Mouse (Mus musculus): Measurements from ENCODE around the gene Fhit. TPM values are rescaled to one million over a fixed set of nuclear protein-coding genes. Genes with fewer than 3 reads are reported as not detected.

Gene Fhit
- polyA plus RNA-seq, 1 experiment: not detected

- 83% methylated on average over 7 of the region's 7 CpGs for WGBS
- H3K4me3 ChIP-seq (replicated peaks; ENCODE audit: control insufficient read depth, low read depth, low read length): no peak overlapping the region
- no peak for TF ChIP-seq POLR2A (IDR thresholded peaks at IDR 0.05; ENCODE audit: borderline replicate concordance, control insufficient read depth, low read depth, low read length)
- no peak for TF ChIP-seq CTCF (IDR thresholded peaks at IDR 0.05; ENCODE audit: control insufficient read depth, insufficient read depth, low read length)
- no peaks in the 10 kb centered on the region for H3K4me1 ChIP-seq (ENCODE audit: control insufficient read depth, insufficient read depth, low read length)
- H3K27ac ChIP-seq (ENCODE audit: control insufficient read depth, insufficient read depth, low read depth, low read length, poor library complexity): no peak overlapping the region
These were observed 449.3 kb downstream of the Fhit start for GRCm38 (mm10) chr14:10712522-10712881.

GRCm38 (mm10) chr14:10711841-10712521, 449.9 kb downstream of the Fhit start:
- TF ChIP-seq POLR2A (IDR thresholded peaks at IDR 0.05; ENCODE audit: borderline replicate concordance, control insufficient read depth, low read depth, low read length) (no peak), CTCF (IDR thresholded peaks at IDR 0.05; ENCODE audit: control insufficient read depth, insufficient read depth, low read length) (no peak)
- H3K4me1 ChIP-seq (ENCODE audit: control insufficient read depth, insufficient read depth, low read length): no peaks in the 10 kb centered on the region
- no peak overlapping the region for H3K27ac ChIP-seq (ENCODE audit: control insufficient read depth, insufficient read depth, low read depth, low read length, poor library complexity)
- WGBS: 82% methylated on average over 5 of the region's 5 CpGs
- H3K4me3 ChIP-seq (replicated peaks; ENCODE audit: control insufficient read depth, low read depth, low read length): no peak overlapping the region

GRCm38 (mm10) chr14:10710796-10711311, 451.0 kb downstream of the Fhit start:
- TF ChIP-seq POLR2A (IDR thresholded peaks at IDR 0.05; ENCODE audit: borderline replicate concordance, control insufficient read depth, low read depth, low read length) (no peak), CTCF (IDR thresholded peaks at IDR 0.05; ENCODE audit: control insufficient read depth, insufficient read depth, low read length) (no peak)
- WGBS: 85% methylated on average over 12 of the region's 12 CpGs
- Histone ChIP-seq H3K4me1 (ENCODE audit: control insufficient read depth, insufficient read depth, low read length) (no peaks in the 10 kb centered on the region), H3K27ac (ENCODE audit: control insufficient read depth, insufficient read depth, low read depth, low read length, poor library complexity) (no peak overlapping the region), H3K4me3 (replicated peaks; ENCODE audit: control insufficient read depth, low read depth, low read length) (no peak overlapping the region)

- H3K27ac ChIP-seq (ENCODE audit: control insufficient read depth, insufficient read depth, low read depth, low read length, poor library complexity): no peak overlapping the region
- TF ChIP-seq POLR2A (IDR thresholded peaks at IDR 0.05; ENCODE audit: borderline replicate concordance, control insufficient read depth, low read depth, low read length) (no peak), CTCF (IDR thresholded peaks at IDR 0.05; ENCODE audit: control insufficient read depth, insufficient read depth, low read length) (no peak)
- WGBS: 63% methylated on average over 2 of the region's 2 CpGs
These were observed 460.1 kb downstream of the Fhit start for GRCm38 (mm10) chr14:10701707-10702106.

GRCm38 (mm10) chr14:10680041-10680440, 481.8 kb downstream of the Fhit start:
- TF ChIP-seq CTCF (IDR thresholded peaks at IDR 0.05; ENCODE audit: control insufficient read depth, insufficient read depth, low read length) (no peak), POLR2A (IDR thresholded peaks at IDR 0.05; ENCODE audit: borderline replicate concordance, control insufficient read depth, low read depth, low read length) (no peak)
- no peak overlapping the region for H3K27ac ChIP-seq (ENCODE audit: control insufficient read depth, insufficient read depth, low read depth, low read length, poor library complexity)
- H3K4me3 ChIP-seq (replicated peaks; ENCODE audit: control insufficient read depth, low read depth, low read length): no peak overlapping the region
- WGBS: 39% methylated on average over 4 of the region's 4 CpGs
- no peaks in the 10 kb centered on the region for H3K4me1 ChIP-seq (ENCODE audit: control insufficient read depth, insufficient read depth, low read length)

More at GRCm38 (mm10) chr14:10701707-10702106, 460.1 kb downstream of the Fhit start:
- no peak overlapping the region for H3K4me3 ChIP-seq (replicated peaks; ENCODE audit: control insufficient read depth, low read depth, low read length)
- no peaks in the 10 kb centered on the region for H3K4me1 ChIP-seq (ENCODE audit: control insufficient read depth, insufficient read depth, low read length)

GRCm38 (mm10) chr14:10679638-10680037, 482.2 kb downstream of the Fhit start:
- Histone ChIP-seq H3K27ac (ENCODE audit: control insufficient read depth, insufficient read depth, low read depth, low read length, poor library complexity) (no peak overlapping the region), H3K4me1 (ENCODE audit: control insufficient read depth, insufficient read depth, low read length) (no peaks in the 10 kb centered on the region), H3K4me3 (replicated peaks; ENCODE audit: control insufficient read depth, low read depth, low read length) (no peak overlapping the region)
- TF ChIP-seq POLR2A (IDR thresholded peaks at IDR 0.05; ENCODE audit: borderline replicate concordance, control insufficient read depth, low read depth, low read length) (no peak), CTCF (IDR thresholded peaks at IDR 0.05; ENCODE audit: control insufficient read depth, insufficient read depth, low read length) (no peak)

- 75% methylated on average over 2 of the region's 2 CpGs for WGBS
- H3K4me3 ChIP-seq (replicated peaks; ENCODE audit: control insufficient read depth, low read depth, low read length): no peak overlapping the region
- no peak for TF ChIP-seq CTCF (IDR thresholded peaks at IDR 0.05; ENCODE audit: control insufficient read depth, insufficient read depth, low read length)
- TF ChIP-seq POLR2A (IDR thresholded peaks at IDR 0.05; ENCODE audit: borderline replicate concordance, control insufficient read depth, low read depth, low read length): no peak
- no peak overlapping the region for H3K27ac ChIP-seq (ENCODE audit: control insufficient read depth, insufficient read depth, low read depth, low read length, poor library complexity)
- no peaks in the 10 kb centered on the region for H3K4me1 ChIP-seq (ENCODE audit: control insufficient read depth, insufficient read depth, low read length)
These were observed 484.2 kb downstream of the Fhit start for GRCm38 (mm10) chr14:10677627-10678026.

- 86% methylated on average over 4 of the region's 4 CpGs for WGBS
- Histone ChIP-seq H3K27ac (ENCODE audit: control insufficient read depth, insufficient read depth, low read depth, low read length, poor library complexity) (no peak overlapping the region), H3K4me3 (replicated peaks; ENCODE audit: control insufficient read depth, low read depth, low read length) (no peak overlapping the region), H3K4me1 (ENCODE audit: control insufficient read depth, insufficient read depth, low read length) (no peaks in the 10 kb centered on the region)
- no peak for TF ChIP-seq CTCF (IDR thresholded peaks at IDR 0.05; ENCODE audit: control insufficient read depth, insufficient read depth, low read length)
- TF ChIP-seq POLR2A (IDR thresholded peaks at IDR 0.05; ENCODE audit: borderline replicate concordance, control insufficient read depth, low read depth, low read length): no peak
These were observed 501.6 kb downstream of the Fhit start for GRCm38 (mm10) chr14:10660247-10660646.

All from bone marrow, adult 2 months (tissue).